Mouse (Mus musculus) layer of hippocampus, adult 8-10 months (tissue): ENCODE measurements around the gene Rabgap1l. TPM values are rescaled to one million over a fixed set of nuclear protein-coding genes. Genes with fewer than 3 reads are reported as not detected.

Experiments used
- DNase-seq, 2 experiments: peaks; one replicate each; pipeline ENCODE4 v3.0.0; 2022; ENCODE audit warnings: low spot score in 2 of 2
- total RNA-seq, 4 experiments: library from RNA; stranded (reverse); gene quantifications; 2 replicates each; pipeline ENCODE4 v1.2.4; 2022

Rabgap1l gene
- total RNA-seq, 4 experiments from 2014 or later = 230 to 257 (median 248) TPM

- DNase-seq = no peak
Observed at GRCm38 (mm10) chr1:160596252-160596947, 196.6 kb downstream of the Rabgap1l start.

- no peak for DNase-seq
Observed at GRCm38 (mm10) chr1:160594576-160594975, 198.4 kb downstream of the Rabgap1l start.

GRCm38 (mm10) chr1:160594066-160594465, 198.9 kb downstream of the Rabgap1l start:
- DNase-seq = no peak

- no peak for DNase-seq
Observed at GRCm38 (mm10) chr1:160588911-160589590, 204.0 kb downstream of the Rabgap1l start.

- DNase-seq = peak in 1 of 2 experiments; percentile 23
Observed at GRCm38 (mm10) chr1:160579309-160580233, 213.4 kb downstream of the Rabgap1l start.

GRCm38 (mm10) chr1:160576124-160576523, 216.9 kb downstream of the Rabgap1l start:
- no peak for DNase-seq

GRCm38 (mm10) chr1:160574039-160574438, 219.0 kb downstream of the Rabgap1l start:
- DNase-seq = no peak

GRCm38 (mm10) chr1:160566458-160566857, 226.6 kb downstream of the Rabgap1l start:
- no peak for DNase-seq

- DNase-seq = no peak
Observed at GRCm38 (mm10) chr1:160561381-160561780, 231.6 kb downstream of the Rabgap1l start.

GRCm38 (mm10) chr1:160550636-160551035, 242.4 kb downstream of the Rabgap1l start:
- DNase-seq = no peak

GRCm38 (mm10) chr1:160547934-160548876, 244.8 kb downstream of the Rabgap1l start:
- peak; percentile 37 to 59 for DNase-seq

- no peak for DNase-seq
Observed at GRCm38 (mm10) chr1:160535649-160536048, 257.4 kb downstream of the Rabgap1l start.

GRCm38 (mm10) chr1:160534571-160535335, 258.3 kb downstream of the Rabgap1l start:
- DNase-seq = peak; percentile 53 to 57

- DNase-seq = no peak
Observed at GRCm38 (mm10) chr1:160533209-160533820, 259.7 kb downstream of the Rabgap1l start.

GRCm38 (mm10) chr1:160531402-160531801, 261.6 kb downstream of the Rabgap1l start:
- DNase-seq = peak; percentile 61 to 74

GRCm38 (mm10) chr1:160521918-160522317, 271.1 kb downstream of the Rabgap1l start:
- no peak for DNase-seq

GRCm38 (mm10) chr1:160520665-160521064, 272.3 kb downstream of the Rabgap1l start:
- DNase-seq = no peak

- no peak for DNase-seq
Observed at GRCm38 (mm10) chr1:160519896-160520465, 273.0 kb downstream of the Rabgap1l start.

- no peak for DNase-seq
Observed at GRCm38 (mm10) chr1:160518552-160518951, 274.5 kb downstream of the Rabgap1l start.
